ENCODE assay signal across 15 mouse cellular contexts in genomic region chr12:36036776-36037175, GRCm38 (mm10). TPM values are rescaled to one million over a fixed set of nuclear protein-coding genes. Genes with fewer than 3 reads are reported as not detected.
DNase-seq lines count a peak whose midpoint lies in the region; ATAC-seq lines count a peak whose summit lies in the region.
"Had no signal": no experiment of that assay in that cellular context is flagged by ENCODE, and none has a peak within 500 bp of the region (broad histone marks: within the 10 kb centered on the region; RNA-seq: fewer than 3 reads in every experiment).

No protein-coding gene starts in this region.

- H3K4me1 ChIP-seq in megakaryocyte, embryonic 14.5 days, result peaks cover 58% of the 10 kb centered on the region

- H3K36me3 ChIP-seq in megakaryocyte, embryonic 14.5 days (replicated peaks; ENCODE audit: low read length), result peaks cover 27% of the 10 kb centered on the region
- H3K36me3 ChIP-seq: heart, embryonic 12.5 days; limb, embryonic 13.5 days had no signal

- H3K9me3 ChIP-seq in megakaryocyte, embryonic 14.5 days, result no peaks in the 10 kb centered on the region; the same call in 1 of the 2 replicates
- H3K9me3 ChIP-seq: heart, embryonic 12.5 days; limb, embryonic 13.5 days had no signal

- no peaks in the 10 kb centered on the region for H3K27me3 ChIP-seq in megakaryocyte, embryonic 14.5 days (replicated peaks)
- H3K27me3 ChIP-seq: heart, embryonic 12.5 days; limb, embryonic 13.5 days had no signal

- H3K4me3 ChIP-seq in megakaryocyte, embryonic 14.5 days (replicated peaks), result peak overlapping the region; percentile 46
- H3K4me3 ChIP-seq: heart, embryonic 12.5 days; limb, embryonic 13.5 days had no signal

- peak; percentile 29 to 41 for DNase-seq in kidney, postnatal 25 days
- DNase-seq in kidney, adult 11 months, result no peak
- DNase-seq in CD4-positive, CD25-positive, alpha-beta regulatory T cell, adult 2 months (ENCODE audit: low read depth, low spot score), result peak; percentile 72
- DNase-seq in adrenal gland, adult 8-10 months, result peak; percentile 20
- no peak for DNase-seq in retina, postnatal 1 day
- no peak for DNase-seq in urinary bladder, postnatal 10 days (ENCODE audit: low spot score)
- DNase-seq: cerebellum, adult 9-10 months; kidney, postnatal 4 days; thymus, postnatal 4 days had no signal

- no peak for ATAC-seq in cerebellum, adult (ENCODE audit: insufficient number of reproducible peaks, low FRiP score, low TSS enrichment)

RNA-seq across cellular contexts. Expression of gene Tspan13, which starts 5.5 kb away (rescaled TPM):
- 10 to 100 TPM in 3 of 4 experiments, 1 to 10 TPM in 1; 8.9 to 18.6 (median 13.8) TPM for total RNA-seq in adrenal gland, adult 8-10 months (2022)
- polyA plus RNA-seq in megakaryocyte, embryonic 14.5 days (2012; ENCODE audit: insufficient read depth, low replicate concordance), result 56.8 and 390 TPM in 2 replicates

RNA-seq across cellular contexts. Expression of gene Agr2, which starts 44.1 kb away (rescaled TPM):
- not detected for total RNA-seq in adrenal gland, adult 8-10 months (2022)
- not detected in 2 replicates for polyA plus RNA-seq in megakaryocyte, embryonic 14.5 days (2012; ENCODE audit: insufficient read depth, low replicate concordance)
- total RNA-seq: MEL had no signal
- polyA plus RNA-seq: forebrain, embryonic 11.5 days had no signal

Comparison
In these comparisons a context has a peak if more than half of its experiments do, and no peak if none do; other contexts are left out.
1. DNase-seq: peak in kidney, postnatal 25 days (2 of 2), CD4-positive, CD25-positive, alpha-beta regulatory T cell, adult 2 months (single experiment) and adrenal gland, adult 8-10 months (single experiment); none in kidney, adult 11 months (single experiment), retina, postnatal 1 day (single experiment) and urinary bladder, postnatal 10 days (single experiment).